Mouse (Mus musculus): Measurements from ENCODE around the gene Gdf3. TPM values are rescaled to one million over a fixed set of nuclear protein-coding genes. Genes with fewer than 3 reads are reported as not detected.
A peak's percentile ranks its signal among the peaks of the same experiment; 100 is the strongest.

The Gdf3 gene
- polyA plus RNA-seq, 1 experiment from 2014 or later = not detected

DNA sequence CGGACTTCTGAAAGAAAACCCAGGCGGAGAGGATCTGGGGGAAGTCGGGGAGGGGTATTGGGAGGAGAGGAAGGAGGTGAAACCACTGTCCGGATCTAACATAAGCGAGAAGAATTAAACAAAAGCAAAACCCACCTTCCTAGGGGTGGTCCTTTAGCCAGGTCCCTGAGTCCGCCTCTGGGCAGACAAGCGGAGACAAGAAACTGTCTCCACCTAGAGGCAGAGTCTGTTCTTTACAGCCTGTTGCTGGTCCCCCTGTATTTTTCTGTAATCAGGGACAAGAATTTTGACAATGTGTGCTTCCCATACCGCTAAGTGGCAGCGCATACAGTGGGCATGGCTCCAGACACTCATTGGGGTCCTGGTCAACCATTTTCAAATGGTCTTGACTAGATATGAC is 23.5 kb upstream of the Gdf3 start:
- no peaks in the 10 kb centered on the region for H3K4me1 ChIP-seq (replicated peaks; ENCODE audit: control insufficient read depth, insufficient read depth, low read length)
- no peak overlapping the region for H3K4me2 ChIP-seq (replicated peaks)
- ATAC-seq (ENCODE audit: low FRiP score) (no peak), DNase-seq (ENCODE audit: low spot score) (no peak)
- H3K27me3 ChIP-seq (ENCODE audit: control insufficient read depth, insufficient read depth, low read length) = no peaks in the 10 kb centered on the region
- H3K27ac ChIP-seq = no peak overlapping the region
- H3K9ac ChIP-seq = no peak overlapping the region
- H3K9me3 ChIP-seq (ENCODE audit: control insufficient read depth, low read length) = no peaks in the 10 kb centered on the region
- H3K4me3 ChIP-seq (replicated peaks; ENCODE audit: low read length) = no peak overlapping the region
- no peaks in the 10 kb centered on the region for H3K36me3 ChIP-seq (replicated peaks; ENCODE audit: control insufficient read depth, insufficient read depth)
- WGBS = 59% methylated on average over 9 of the region's 9 CpGs

DNA sequence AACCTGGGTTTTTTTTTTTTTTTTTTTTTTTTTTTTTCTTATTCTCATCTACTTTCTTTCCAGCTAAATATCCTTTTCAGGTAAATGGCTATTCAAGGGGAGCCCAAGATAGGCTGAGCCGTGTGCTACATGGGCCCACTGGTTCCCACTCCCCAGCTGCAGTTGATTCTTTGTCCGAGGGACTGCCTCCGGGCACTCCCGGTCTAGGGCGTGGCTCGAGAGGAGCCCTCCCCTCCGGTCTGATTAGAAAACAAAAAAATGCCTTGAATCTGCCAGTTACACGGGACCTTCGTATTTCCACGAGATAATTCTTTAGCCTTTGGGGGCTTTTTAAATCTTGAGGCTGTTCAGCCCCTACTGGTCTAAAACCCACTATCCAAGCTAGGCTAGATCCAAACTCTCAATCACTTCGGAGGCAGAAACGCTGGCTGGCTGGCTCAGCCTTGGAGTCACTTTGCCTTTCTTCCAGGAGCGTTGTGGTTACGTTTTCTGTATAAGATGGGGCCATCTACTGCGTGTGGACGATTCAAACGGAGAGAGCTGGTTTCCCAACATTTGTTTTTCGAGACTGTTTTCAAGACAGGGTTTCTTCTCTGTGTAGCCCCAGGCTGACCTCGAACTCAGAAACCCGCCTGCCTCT is 17.7 kb upstream of the Gdf3 start:
- Histone ChIP-seq H3K9me3 (ENCODE audit: control insufficient read depth, low read length) (no peaks in the 10 kb centered on the region), H3K4me1 (replicated peaks; ENCODE audit: control insufficient read depth, insufficient read depth, low read length) (no peaks in the 10 kb centered on the region), H3K4me2 (replicated peaks) (peak overlapping the region; percentile 36), H3K27ac (no peak overlapping the region), H3K36me3 (replicated peaks; ENCODE audit: control insufficient read depth, insufficient read depth) (no peaks in the 10 kb centered on the region), H3K4me3 (replicated peaks; ENCODE audit: low read length) (no peak overlapping the region), H3K9ac (no peak overlapping the region), H3K27me3 (ENCODE audit: control insufficient read depth, insufficient read depth, low read length) (no peaks in the 10 kb centered on the region)
- WGBS = 44% methylated on average over 20 of the region's 20 CpGs
- ATAC-seq (ENCODE audit: low FRiP score) = no peak
- no peak for DNase-seq (ENCODE audit: low spot score)

DNA sequence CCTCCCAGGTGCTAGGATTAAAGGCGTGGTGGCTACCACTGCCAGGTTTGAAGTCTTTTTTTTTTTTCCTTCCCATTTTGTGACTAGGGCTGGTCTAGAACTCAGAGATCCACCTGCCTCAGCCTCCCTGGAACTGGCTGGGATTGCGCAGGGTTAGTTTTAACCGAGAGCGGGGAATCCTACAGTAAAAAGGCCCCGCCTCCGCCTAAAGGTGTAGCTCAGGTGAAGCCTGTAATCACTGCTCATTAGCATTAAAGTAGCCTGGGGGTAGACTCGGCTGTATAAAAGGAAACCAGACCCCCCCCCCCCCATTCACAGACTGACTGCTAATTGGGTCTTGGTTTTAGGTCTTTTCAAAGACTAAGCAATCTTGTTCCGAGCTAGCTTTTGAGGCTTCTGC is 16.2 kb upstream of the Gdf3 start, which contains the start of gene Dppa3:
Dppa3 (plus strand) TSS at position 301 of the 400 bp plus-strand sequence.
- Histone ChIP-seq H3K36me3 (replicated peaks; ENCODE audit: control insufficient read depth, insufficient read depth) (no peaks in the 10 kb centered on the region), H3K9ac (no peak within 1 kb of the TSS), H3K4me3 (replicated peaks; ENCODE audit: low read length) (no peak within 1 kb of the TSS), H3K9me3 (ENCODE audit: control insufficient read depth, low read length) (no peaks in the 10 kb centered on the region), H3K27me3 (ENCODE audit: control insufficient read depth, insufficient read depth, low read length) (no peaks in the 10 kb centered on the region), H3K4me2 (replicated peaks) (no peak within 1 kb of the TSS), H3K27ac (no peak within 1 kb of the TSS), H3K4me1 (replicated peaks; ENCODE audit: control insufficient read depth, insufficient read depth, low read length) (no peaks in the 10 kb centered on the region)
- DNase-seq (ENCODE audit: low spot score) (no peak), ATAC-seq (ENCODE audit: low FRiP score) (no peak)
- WGBS = 93% methylated on average over 8 of the region's 8 CpGs

DNA sequence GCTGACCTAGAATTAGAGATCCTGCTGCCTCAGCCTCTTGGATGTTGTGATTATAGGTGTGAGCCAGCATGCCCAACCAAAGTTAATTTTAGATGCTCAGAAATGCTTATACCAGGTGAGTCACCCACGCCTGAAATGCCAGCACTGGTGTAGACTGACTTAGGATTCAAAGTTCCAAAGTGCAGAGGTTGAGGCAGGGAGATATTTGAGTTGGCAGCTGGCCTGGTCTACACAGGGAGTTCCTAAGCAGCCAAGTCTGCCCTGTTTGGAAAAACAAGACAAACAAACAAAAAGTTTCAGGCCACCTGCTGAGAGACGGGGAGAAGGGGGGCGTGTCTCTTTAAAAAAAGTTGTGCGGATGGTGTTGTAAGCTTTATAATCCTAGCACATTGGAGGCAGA is 15.3 kb upstream of the Gdf3 start:
- no peaks in the 10 kb centered on the region for H3K27me3 ChIP-seq (ENCODE audit: control insufficient read depth, insufficient read depth, low read length)
- H3K9ac ChIP-seq = no peak overlapping the region
- no peak overlapping the region for H3K27ac ChIP-seq
- H3K36me3 ChIP-seq (replicated peaks; ENCODE audit: control insufficient read depth, insufficient read depth) = no peaks in the 10 kb centered on the region
- H3K9me3 ChIP-seq (ENCODE audit: control insufficient read depth, low read length) = no peaks in the 10 kb centered on the region
- WGBS = 83% methylated on average over 4 of the region's 4 CpGs
- ATAC-seq (ENCODE audit: low FRiP score) (no peak), DNase-seq (ENCODE audit: low spot score) (no peak)
- H3K4me1 ChIP-seq (replicated peaks; ENCODE audit: control insufficient read depth, insufficient read depth, low read length) = no peaks in the 10 kb centered on the region
- H3K4me3 ChIP-seq (replicated peaks; ENCODE audit: low read length) = no peak overlapping the region
- no peak overlapping the region for H3K4me2 ChIP-seq (replicated peaks)

DNA sequence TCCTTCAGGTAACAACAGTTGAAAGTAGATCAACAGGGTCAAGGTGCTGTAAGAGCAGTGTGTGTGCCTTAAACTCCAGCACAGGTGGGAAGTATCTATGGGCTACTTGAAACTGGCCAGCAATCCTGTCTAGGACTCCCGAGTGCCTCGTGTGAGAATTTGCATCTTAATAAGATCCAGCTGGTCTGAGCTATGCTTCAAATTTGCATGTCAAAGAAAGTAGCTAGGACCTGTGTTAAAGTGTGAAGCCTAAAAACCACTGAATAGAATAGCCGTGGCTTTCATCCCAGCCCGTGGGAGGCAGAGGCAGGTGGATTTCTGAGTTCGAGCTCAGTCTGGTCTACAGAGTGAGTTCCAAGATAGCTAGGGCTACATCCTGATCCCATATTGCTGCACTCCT is 14.6 kb upstream of the Gdf3 start:
- H3K27me3 ChIP-seq (ENCODE audit: control insufficient read depth, insufficient read depth, low read length) = no peaks in the 10 kb centered on the region
- no peak overlapping the region for H3K9ac ChIP-seq
- H3K27ac ChIP-seq = no peak overlapping the region
- no peak for DNase-seq (ENCODE audit: low spot score)
- 21% methylated on average over 5 of the region's 5 CpGs for WGBS
- no peaks in the 10 kb centered on the region for H3K4me1 ChIP-seq (replicated peaks; ENCODE audit: control insufficient read depth, insufficient read depth, low read length)
- no peaks in the 10 kb centered on the region for H3K36me3 ChIP-seq (replicated peaks; ENCODE audit: control insufficient read depth, insufficient read depth)
- no peak overlapping the region for H3K4me3 ChIP-seq (replicated peaks; ENCODE audit: low read length)
- H3K9me3 ChIP-seq (ENCODE audit: control insufficient read depth, low read length) = no peaks in the 10 kb centered on the region
- no peak for ATAC-seq (ENCODE audit: low FRiP score)
- H3K4me2 ChIP-seq (replicated peaks) = no peak overlapping the region

DNA sequence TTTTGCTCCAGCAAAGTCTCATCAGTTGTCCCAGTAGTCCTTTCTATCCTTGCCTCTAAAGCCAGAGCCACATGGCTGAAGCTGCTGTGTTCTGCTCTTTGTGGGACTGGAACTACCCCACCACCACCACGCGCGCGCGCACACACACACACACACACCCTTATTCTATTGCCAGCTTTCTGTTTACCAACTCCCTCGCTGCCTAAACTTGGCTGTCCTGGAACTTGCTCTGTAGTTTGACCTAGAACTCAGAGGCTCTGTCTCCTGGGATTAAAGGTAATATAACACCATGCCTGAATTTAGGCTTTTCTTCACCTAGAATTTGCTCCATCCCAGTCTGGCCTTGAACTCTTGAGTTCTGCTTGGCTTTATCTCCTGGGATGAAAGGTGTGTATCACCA is 11.2 kb upstream of the Gdf3 start:
- Histone ChIP-seq H3K9me3 (ENCODE audit: control insufficient read depth, low read length) (no peaks in the 10 kb centered on the region), H3K27ac (no peak overlapping the region), H3K4me2 (replicated peaks) (no peak overlapping the region), H3K27me3 (ENCODE audit: control insufficient read depth, insufficient read depth, low read length) (no peaks in the 10 kb centered on the region), H3K4me1 (replicated peaks; ENCODE audit: control insufficient read depth, insufficient read depth, low read length) (no peaks in the 10 kb centered on the region), H3K36me3 (replicated peaks; ENCODE audit: control insufficient read depth, insufficient read depth) (no peaks in the 10 kb centered on the region), H3K4me3 (replicated peaks; ENCODE audit: low read length) (no peak overlapping the region), H3K9ac (no peak overlapping the region)
- 97% methylated on average over 6 of the region's 6 CpGs for WGBS
- DNase-seq (ENCODE audit: low spot score) (no peak), ATAC-seq (ENCODE audit: low FRiP score) (no peak)

DNA sequence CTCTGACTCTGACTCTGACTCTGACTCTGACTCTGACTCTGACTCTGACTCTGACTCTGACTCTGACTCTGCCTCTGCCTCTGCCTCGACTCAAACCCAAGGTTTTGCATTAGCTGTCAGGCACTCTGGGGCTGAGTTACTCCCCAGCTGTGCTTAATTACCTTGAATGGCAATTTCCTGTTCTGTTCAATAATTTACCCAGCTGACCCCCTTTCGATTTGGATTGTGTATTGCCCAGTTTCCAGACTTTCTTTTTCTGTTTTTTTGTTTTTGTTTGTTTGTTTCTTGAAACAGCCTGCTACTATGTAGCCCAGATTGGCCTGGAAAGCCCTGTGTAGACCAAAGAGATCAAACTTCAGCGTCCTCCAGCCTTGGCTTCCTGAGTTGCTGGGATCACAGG is 6.1 kb upstream of the Gdf3 start:
- ATAC-seq (ENCODE audit: low FRiP score) = no peak
- Histone ChIP-seq H3K9me3 (ENCODE audit: control insufficient read depth, low read length) (no peaks in the 10 kb centered on the region), H3K4me1 (replicated peaks; ENCODE audit: control insufficient read depth, insufficient read depth, low read length) (no peaks in the 10 kb centered on the region), H3K27ac (no peak overlapping the region), H3K9ac (no peak overlapping the region), H3K27me3 (ENCODE audit: control insufficient read depth, insufficient read depth, low read length) (no peaks in the 10 kb centered on the region), H3K4me3 (replicated peaks; ENCODE audit: low read length) (no peak overlapping the region), H3K36me3 (replicated peaks; ENCODE audit: control insufficient read depth, insufficient read depth) (no peaks in the 10 kb centered on the region), H3K4me2 (replicated peaks) (no peak overlapping the region)
- no peak for DNase-seq (ENCODE audit: low spot score)
- WGBS = 71% methylated on average over 3 of the region's 3 CpGs

DNA sequence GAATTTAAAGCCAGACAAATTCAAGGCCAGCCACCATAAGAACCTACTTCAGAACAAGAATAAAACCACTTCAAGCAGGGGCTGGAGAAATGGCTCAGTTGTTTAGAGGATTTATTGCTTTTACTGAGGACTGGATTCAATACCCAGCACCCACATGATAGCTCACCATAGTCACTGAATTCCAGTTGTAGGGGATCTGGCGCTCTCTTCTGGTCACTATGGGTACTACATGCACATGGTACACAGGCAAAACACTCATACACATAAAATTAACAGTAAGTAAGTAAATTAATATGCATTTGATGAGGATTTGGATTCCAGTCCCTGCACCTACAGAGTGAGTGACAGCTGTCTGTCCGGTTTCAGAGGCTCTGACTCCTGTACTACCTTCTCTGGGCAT is 4.2 kb upstream of the Gdf3 start:
- Histone ChIP-seq H3K4me3 (replicated peaks; ENCODE audit: low read length) (no peak overlapping the region), H3K27ac (no peak overlapping the region), H3K9me3 (ENCODE audit: control insufficient read depth, low read length) (no peaks in the 10 kb centered on the region), H3K36me3 (replicated peaks; ENCODE audit: control insufficient read depth, insufficient read depth) (no peaks in the 10 kb centered on the region), H3K4me2 (replicated peaks) (no peak overlapping the region), H3K27me3 (ENCODE audit: control insufficient read depth, insufficient read depth, low read length) (no peaks in the 10 kb centered on the region), H3K4me1 (replicated peaks; ENCODE audit: control insufficient read depth, insufficient read depth, low read length) (no peaks in the 10 kb centered on the region), H3K9ac (no peak overlapping the region)
- DNase-seq (ENCODE audit: low spot score) (no peak), ATAC-seq (ENCODE audit: low FRiP score) (no peak)
- 60% methylated on average over 2 of the region's 2 CpGs for WGBS

DNA sequence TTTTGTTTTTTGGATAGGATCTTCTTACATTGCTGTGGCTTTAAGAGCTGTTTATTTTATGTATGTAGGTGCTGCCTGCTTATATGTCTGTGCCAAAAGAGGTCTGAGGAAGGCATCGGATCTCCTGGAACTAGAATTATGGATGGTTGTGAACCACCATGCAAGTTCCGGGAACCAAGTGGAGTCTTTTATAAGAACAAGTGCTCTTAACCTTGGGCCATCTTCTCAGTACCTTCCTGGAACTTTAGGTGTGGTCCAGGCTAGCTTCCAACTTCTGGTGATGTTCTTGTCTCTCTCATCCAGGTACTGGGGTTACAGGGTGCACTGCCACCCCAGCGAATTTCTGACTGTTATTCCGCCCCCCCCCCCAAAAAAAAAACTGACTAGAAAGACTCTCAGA is 2.5 kb upstream of the Gdf3 start:
- H3K9me3 ChIP-seq (ENCODE audit: control insufficient read depth, low read length) = no peaks in the 10 kb centered on the region
- no peak overlapping the region for H3K4me2 ChIP-seq (replicated peaks)
- ATAC-seq (ENCODE audit: low FRiP score) (no peak), DNase-seq (ENCODE audit: low spot score) (no peak)
- H3K4me3 ChIP-seq (replicated peaks; ENCODE audit: low read length) = no peak overlapping the region
- no peak overlapping the region for H3K27ac ChIP-seq
- WGBS = 86% methylated on average over 4 of the region's 4 CpGs
- H3K9ac ChIP-seq = no peak overlapping the region
- H3K27me3 ChIP-seq (ENCODE audit: control insufficient read depth, insufficient read depth, low read length) = no peaks in the 10 kb centered on the region
- no peaks in the 10 kb centered on the region for H3K36me3 ChIP-seq (replicated peaks; ENCODE audit: control insufficient read depth, insufficient read depth)
- H3K4me1 ChIP-seq (replicated peaks; ENCODE audit: control insufficient read depth, insufficient read depth, low read length) = no peaks in the 10 kb centered on the region

DNA sequence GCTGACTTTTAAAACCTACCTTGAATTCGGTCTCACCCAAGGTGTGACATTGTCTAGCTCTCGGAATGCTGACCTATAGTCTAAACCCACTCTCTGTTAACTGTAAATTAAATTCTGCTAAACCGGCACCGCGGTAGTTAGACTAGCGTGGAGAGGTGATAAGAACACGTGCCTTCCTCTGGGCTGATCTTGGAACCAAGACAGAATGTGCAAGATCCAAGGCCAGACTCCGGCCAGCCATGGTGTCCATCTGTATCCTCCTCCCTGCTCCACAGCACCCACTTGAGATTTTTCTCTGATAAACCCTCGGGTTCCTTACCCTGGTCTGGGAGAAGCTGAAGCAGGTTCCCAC is 534 bp downstream of the Gdf3 start:
- WGBS = 83% methylated on average over 9 of the region's 9 CpGs
- H3K27me3 ChIP-seq (ENCODE audit: control insufficient read depth, insufficient read depth, low read length) = no peaks in the 10 kb centered on the region
- H3K4me1 ChIP-seq (replicated peaks; ENCODE audit: control insufficient read depth, insufficient read depth, low read length) = no peaks in the 10 kb centered on the region
- H3K36me3 ChIP-seq (replicated peaks; ENCODE audit: control insufficient read depth, insufficient read depth) = no peaks in the 10 kb centered on the region
- no peak overlapping the region for H3K4me2 ChIP-seq (replicated peaks)
- no peak overlapping the region for H3K4me3 ChIP-seq (replicated peaks; ENCODE audit: low read length)
- ATAC-seq (ENCODE audit: low FRiP score) (no peak), DNase-seq (ENCODE audit: low spot score) (no peak)
- H3K9ac ChIP-seq = no peak overlapping the region
- H3K27ac ChIP-seq = no peak overlapping the region
- H3K9me3 ChIP-seq (ENCODE audit: control insufficient read depth, low read length) = no peaks in the 10 kb centered on the region

Data from hindbrain, embryonic 14.5 days (tissue).